Mouse (Mus musculus) neural tube, embryonic 14.5 days (tissue): ENCODE results near the gene 5031410I06Rik. TPM values are rescaled to one million over a fixed set of nuclear protein-coding genes. Genes with fewer than 3 reads are reported as not detected.
"Not testable (repeated sequence)": the region's sequence is repeated elsewhere in the genome, so short reads cannot be mapped to it uniquely, and the experiment has no call there.

Experiments used
- ATAC-seq: fragments of 200-750 bp; cut with Nextera tagmentation; 2 replicates; pipeline ENCODE4 v1.8.0; 2017; ENCODE audit warnings: low read depth, mild to moderate bottlenecking, moderate TSS enrichment, moderate library complexity
- H3K27ac ChIP-seq: fragments of 300-500 bp; sonication (generic); 2 replicates; pipeline ENCODE4 v1.5.1; 2014; ENCODE audit warnings: low read depth, mild to moderate bottlenecking, control low read depth, low read length, moderate library complexity, mixed read lengths
- H3K27me3 ChIP-seq: fragments of 300-500 bp; sonication (generic); 2 replicates; pipeline ENCODE4 v1.6.1; 2014; ENCODE audit warnings: low read length; ENCODE audit not compliant: control insufficient read depth, insufficient read depth
- H3K36me3 ChIP-seq: fragments of 300-500 bp; sonication (generic); 2 replicates; pipeline ENCODE4 v1.6.1; 2014; ENCODE audit warnings: low read length, mixed read lengths; ENCODE audit not compliant: control insufficient read depth, insufficient read depth
- H3K4me1 ChIP-seq: fragments of 300-500 bp; sonication (generic); 2 replicates; pipeline ENCODE4 v1.6.1; 2014; ENCODE audit warnings: low read length; ENCODE audit not compliant: control insufficient read depth, insufficient read depth
- H3K4me2 ChIP-seq: fragments of 300-500 bp; sonication (generic); 2 replicates; pipeline ENCODE4 v1.6.1; 2014; ENCODE audit warnings: mild to moderate bottlenecking, low read depth, low read length, control low read depth
- H3K4me3 ChIP-seq: fragments of 300-500 bp; sonication (generic); 2 replicates; pipeline ENCODE4 v1.5.1; 2014; ENCODE audit warnings: low read depth, low read length, control low read depth, mixed read lengths
- H3K9ac ChIP-seq: fragments of 300-500 bp; sonication (generic); replicated peaks from 2 replicates; pipeline ENCODE4 v1.6.1; 2014; ENCODE audit warnings: low read depth, mild to moderate bottlenecking, control low read depth, low read length, mixed read lengths
- H3K9me3 ChIP-seq: fragments of 300-500 bp; sonication (generic); 2 replicates; pipeline ENCODE4 v1.6.1; 2016; ENCODE audit warnings: low read length; ENCODE audit not compliant: control insufficient read depth
- WGBS: fragments of 180-500 bp; shearing (Covaris S2); extraction: QIAGEN DNeasy Blood & Tissue Kit; methylation state at CpG from one replicate; pipeline ENCODE4 v1.1.7; 2014; 5-methylcytosine and 5-hydroxymethylcytosine counted together
- polyA plus RNA-seq: library from polyadenylated mRNA; unstranded; fragments of >200 nt; fragmentation: Nextera tagmentation; extraction: Ambion mirVana; gene quantifications from 2 replicates; pipeline ENCODE4 v1.2.1, GENCODE M21; 2014

The 5031410I06Rik gene
- 0.44 and 0.83 TPM in 2 replicates for polyA plus RNA-seq

DNA sequence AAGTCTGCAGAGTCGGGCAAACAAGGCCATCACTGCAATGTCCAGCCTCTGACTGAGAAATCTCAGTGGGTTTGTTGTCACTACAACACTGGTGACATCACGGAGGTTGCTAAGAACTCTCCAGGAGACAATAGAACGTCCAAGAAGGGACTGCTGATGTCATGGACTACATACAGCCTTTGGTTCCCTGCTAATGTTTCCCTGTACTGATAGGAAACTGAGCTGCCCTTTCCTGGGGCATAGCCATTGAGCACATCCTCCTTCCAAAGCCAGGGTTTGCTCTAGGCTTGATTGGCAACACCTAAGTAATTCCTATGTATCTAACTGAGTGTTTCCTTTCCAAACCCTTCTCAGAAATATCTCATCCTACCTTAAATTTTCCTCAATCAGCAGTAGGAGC lies at the start of gene 5031410I06Rik:
5031410I06Rik (minus strand) TSS at position 101 of the 400 bp plus-strand sequence.
- not testable (repeated sequence) for H3K36me3 ChIP-seq, H3K9ac ChIP-seq, ATAC-seq, H3K9me3 ChIP-seq, H3K4me3 ChIP-seq, H3K27me3 ChIP-seq, H3K4me1 ChIP-seq, H3K27ac ChIP-seq, H3K4me2 ChIP-seq
- no CpG with 5 or more reads among the region's 3 CpGs for WGBS

DNA sequence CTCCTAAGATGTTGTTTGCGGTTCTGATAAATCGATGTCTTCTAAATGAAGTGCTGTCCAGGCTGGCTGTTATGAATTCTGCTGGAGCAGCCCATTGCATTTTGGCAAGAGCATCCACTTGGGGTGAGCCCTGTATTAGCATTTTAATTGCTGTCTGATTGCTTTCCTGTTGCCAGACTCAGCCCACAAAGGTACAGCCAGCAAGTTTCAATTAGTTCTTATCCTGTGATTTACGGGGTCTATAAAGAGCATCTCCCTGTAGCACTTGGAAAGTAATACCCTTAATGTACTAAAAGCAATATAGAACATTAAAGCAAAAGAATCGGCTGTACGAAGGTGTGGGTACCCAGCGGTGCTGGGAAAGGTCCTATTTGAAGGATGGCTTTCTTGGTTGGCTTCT lies 37.7 kb upstream of the 5031410I06Rik start:
- no peaks in the 10 kb centered on the region for H3K27me3 ChIP-seq
- no peak overlapping the region for H3K4me3 ChIP-seq
- H3K4me1 ChIP-seq, result no peaks in the 10 kb centered on the region
- H3K4me2 ChIP-seq, result no peak overlapping the region
- WGBS, result 39% methylated on average over 6 of the region's 6 CpGs
- peak; percentile 93 for ATAC-seq
- H3K36me3 ChIP-seq, result no peaks in the 10 kb centered on the region
- no peak overlapping the region for H3K27ac ChIP-seq
- H3K9ac ChIP-seq, result no peak overlapping the region
- no peaks in the 10 kb centered on the region for H3K9me3 ChIP-seq

DNA sequence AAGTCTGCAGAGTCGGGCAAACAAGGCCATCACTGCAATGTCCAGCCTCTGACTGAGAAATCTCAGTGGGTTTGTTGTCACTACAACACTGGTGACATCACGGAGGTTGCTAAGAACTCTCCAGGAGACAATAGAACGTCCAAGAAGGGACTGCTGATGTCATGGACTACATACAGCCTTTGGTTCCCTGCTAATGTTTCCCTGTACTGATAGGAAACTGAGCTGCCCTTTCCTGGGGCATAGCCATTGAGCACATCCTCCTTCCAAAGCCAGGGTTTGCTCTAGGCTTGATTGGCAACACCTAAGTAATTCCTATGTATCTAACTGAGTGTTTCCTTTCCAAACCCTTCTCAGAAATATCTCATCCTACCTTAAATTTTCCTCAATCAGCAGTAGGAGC lies 16.2 kb upstream of the 5031410I06Rik start, which contains the start of gene Gm10220:
Gm10220 (minus strand) TSS at position 101 of the 400 bp plus-strand sequence.
- H3K27me3 ChIP-seq, H3K4me1 ChIP-seq, H3K9me3 ChIP-seq, H3K4me2 ChIP-seq, H3K4me3 ChIP-seq, ATAC-seq, H3K36me3 ChIP-seq, H3K27ac ChIP-seq, H3K9ac ChIP-seq: not testable (repeated sequence)
- no CpG with 5 or more reads among the region's 3 CpGs for WGBS

DNA sequence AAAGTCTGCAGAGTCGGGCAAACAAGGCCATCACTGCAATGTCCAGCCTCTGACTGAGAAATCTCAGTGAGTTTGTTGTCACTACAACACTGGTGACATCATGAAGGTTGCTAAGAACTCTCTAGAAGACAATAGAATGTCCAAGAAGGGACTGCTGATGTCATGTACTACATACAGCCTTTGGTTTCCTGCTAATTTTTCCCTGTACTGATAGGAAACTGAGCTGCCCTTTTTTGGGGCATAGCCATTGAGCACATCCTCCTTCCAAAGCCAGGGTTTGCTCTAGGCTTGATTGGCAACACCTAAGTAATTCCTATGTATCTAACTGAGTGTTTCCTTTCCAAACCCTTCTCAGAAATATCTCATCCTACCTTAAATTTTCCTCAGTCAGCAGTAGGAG lies 16.0 kb downstream of the 5031410I06Rik start, which contains the start of gene Gm10471:
Gm10471 (minus strand) TSS at position 101 of the 400 bp plus-strand sequence.
- 91% methylated on average over 1 of the region's 1 CpGs for WGBS
- H3K4me1 ChIP-seq, H3K27ac ChIP-seq, H3K36me3 ChIP-seq, H3K9me3 ChIP-seq, H3K9ac ChIP-seq, H3K4me3 ChIP-seq, ATAC-seq, H3K27me3 ChIP-seq, H3K4me2 ChIP-seq: not testable (repeated sequence)

DNA sequence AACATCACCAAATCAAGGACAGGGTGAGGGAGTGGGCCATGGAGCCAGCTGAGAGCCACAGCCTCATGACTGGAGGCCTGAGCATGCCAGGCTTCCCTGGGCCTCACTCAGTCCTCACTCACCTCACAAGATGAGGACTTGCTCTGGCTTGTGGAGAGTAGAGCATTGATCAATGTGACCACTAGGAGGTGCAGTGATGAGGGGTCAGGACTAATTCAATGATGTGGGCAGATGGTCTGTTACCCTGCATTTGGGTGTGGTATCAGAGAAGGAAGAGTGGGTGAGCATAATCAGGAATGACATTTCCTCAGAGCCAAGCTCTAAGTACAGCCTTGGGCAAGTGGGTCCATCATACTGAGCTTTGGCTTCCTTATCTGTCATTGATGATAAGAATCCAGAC lies 26.1 kb downstream of the 5031410I06Rik start:
- not testable (repeated sequence) for H3K9me3 ChIP-seq

DNA sequence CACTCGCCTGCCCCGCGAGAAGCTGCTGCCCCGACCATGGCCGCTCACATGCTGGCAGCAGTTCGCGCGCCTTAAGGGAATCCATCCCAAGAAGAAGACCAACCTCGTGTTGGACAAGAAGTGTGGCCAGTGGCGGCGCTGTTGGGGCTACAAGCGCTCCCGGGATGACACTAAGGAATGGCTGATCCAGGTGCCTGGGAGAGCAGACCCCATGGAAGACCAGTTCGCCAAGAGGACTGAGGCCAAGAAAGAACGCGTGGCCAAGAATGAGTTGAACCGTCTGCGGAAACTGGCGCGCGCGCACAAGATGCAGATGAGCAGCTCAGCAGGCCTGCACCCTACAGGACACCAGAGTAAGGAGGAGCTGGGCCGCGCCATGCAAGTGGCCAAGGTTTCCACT lies 34.4 kb downstream of the 5031410I06Rik start:
- Histone ChIP-seq H3K27ac (no peak overlapping the region), H3K4me1 (no peaks in the 10 kb centered on the region), H3K9me3 (no peaks in the 10 kb centered on the region), H3K27me3 (no peaks in the 10 kb centered on the region), H3K4me3 (no peak overlapping the region), H3K4me2 (no peak overlapping the region), H3K9ac (no peak overlapping the region), H3K36me3 (no peaks in the 10 kb centered on the region)
- ATAC-seq, result no peak
- 88% methylated on average over 24 of the region's 24 CpGs for WGBS

More for the DNA sequence above, 26.1 kb downstream of the 5031410I06Rik start:
- H3K4me1 ChIP-seq, ATAC-seq, H3K4me2 ChIP-seq, H3K27me3 ChIP-seq, H3K27ac ChIP-seq, H3K9ac ChIP-seq, H3K36me3 ChIP-seq, H3K4me3 ChIP-seq: not testable (repeated sequence)

DNA sequence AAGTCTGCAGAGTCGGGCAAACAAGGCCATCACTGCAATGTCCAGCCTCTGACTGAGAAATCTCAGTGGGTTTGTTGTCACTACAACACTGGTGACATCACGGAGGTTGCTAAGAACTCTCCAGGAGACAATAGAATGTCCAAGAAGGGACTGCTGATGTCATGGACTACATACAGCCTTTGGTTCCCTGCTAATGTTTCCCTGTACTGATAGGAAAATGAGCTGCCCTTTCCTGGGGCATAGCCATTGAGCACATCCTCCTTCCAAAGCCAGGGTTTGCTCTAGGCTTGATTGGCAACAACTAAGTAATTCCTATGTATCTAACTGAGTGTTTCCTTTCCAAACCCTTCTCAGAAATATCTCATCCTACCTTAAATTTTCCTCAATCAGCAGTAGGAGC lies 46.7 kb downstream of the 5031410I06Rik start, which contains the start of gene Gm7347:
Gm7347 (minus strand) TSS at position 101 of the 400 bp plus-strand sequence.
- not testable (repeated sequence) for H3K4me3 ChIP-seq, H3K4me1 ChIP-seq, H3K9me3 ChIP-seq, H3K36me3 ChIP-seq, H3K4me2 ChIP-seq, H3K27me3 ChIP-seq, H3K27ac ChIP-seq, ATAC-seq, H3K9ac ChIP-seq
- no CpG with 5 or more reads among the region's 2 CpGs for WGBS

Other genes with a start within 250 kb of the 5031410I06Rik start
- gene Gm21663, start 163.0 kb downstream of the 5031410I06Rik start, polyA plus RNA-seq, result 0.13 TPM in 1 of 2 replicates, not detected in the other
- 0.22 and 0.35 TPM in 2 replicates for gene Gm21671, start 150.9 kb downstream of the 5031410I06Rik start, polyA plus RNA-seq
- gene Gm21680, start 132.7 kb downstream of the 5031410I06Rik start, polyA plus RNA-seq, result 0.26 and 0.62 TPM in 2 replicates
- 0.46 TPM in 1 of 2 replicates, not detected in the other for gene Gm21698, start 116.7 kb downstream of the 5031410I06Rik start, polyA plus RNA-seq
- 0.17 and 0.62 TPM in 2 replicates for gene Gm1979, start 100.6 kb downstream of the 5031410I06Rik start, polyA plus RNA-seq
- gene Gm5862, start 82.4 kb downstream of the 5031410I06Rik start, polyA plus RNA-seq, result 0.16 TPM in 1 of 2 replicates, not detected in the other
- 0.35 and 0.44 TPM in 2 replicates for gene Speer4a, start 65.8 kb downstream of the 5031410I06Rik start, polyA plus RNA-seq
- 0.22 and 0.51 TPM in 2 replicates for gene Gm7347, start 46.8 kb downstream of the 5031410I06Rik start, polyA plus RNA-seq
- gene Gm10471, start 16.1 kb downstream of the 5031410I06Rik start, polyA plus RNA-seq, result 0.33 TPM in 1 of 2 replicates, not detected in the other
- 0.17 and 0.23 TPM in 2 replicates for gene Gm10220, start 16.1 kb upstream of the 5031410I06Rik start, polyA plus RNA-seq
- gene Gm7361, start 152.3 kb upstream of the 5031410I06Rik start, polyA plus RNA-seq, result 0.42 and 0.66 TPM in 2 replicates